Mouse (Mus musculus) stomach, postnatal 0 days (tissue): ENCODE measurements around the gene Lama5. TPM values are rescaled to one million over a fixed set of nuclear protein-coding genes. Genes with fewer than 3 reads are reported as not detected.
A peak's percentile ranks its signal among the peaks of the same experiment; 100 is the strongest.

Experiments used
- ATAC-seq: fragments of 200-750 bp; cut with Nextera tagmentation; 2 replicates; pipeline ENCODE4 v1.8.0; 2017; ENCODE audit not compliant: low FRiP score, low TSS enrichment
- DNase-seq: peaks from one replicate; pipeline ENCODE4 v3.0.0-alpha.2; 2016; ENCODE audit warnings: low spot score
- H3K27ac ChIP-seq: fragments of 300-500 bp; sonication (generic); replicated peaks from 2 replicates; pipeline ENCODE4 v1.5.1; 2014; ENCODE audit warnings: mild to moderate bottlenecking, control low read depth
- H3K27me3 ChIP-seq: fragments of 300-500 bp; sonication (generic); 2 replicates; pipeline ENCODE4 v1.6.1; 2014; ENCODE audit warnings: low read length; ENCODE audit not compliant: control insufficient read depth, insufficient read depth
- H3K36me3 ChIP-seq: fragments of 300-500 bp; sonication (generic); 2 replicates; pipeline ENCODE4 v1.6.1; 2014; ENCODE audit warnings: low read length, mixed read lengths; ENCODE audit not compliant: control insufficient read depth, insufficient read depth
- H3K4me1 ChIP-seq: fragments of 300-500 bp; sonication (generic); replicated peaks from 2 replicates; pipeline ENCODE4 v1.6.1; 2014; ENCODE audit warnings: antibody characterized with exemption; ENCODE audit not compliant: control insufficient read depth, insufficient read depth
- H3K4me2 ChIP-seq: fragments of 300-500 bp; sonication (generic); replicated peaks from 2 replicates; pipeline ENCODE4 v1.6.1; 2014; ENCODE audit warnings: low read depth, mild to moderate bottlenecking, control low read depth, moderate library complexity
- H3K4me3 ChIP-seq: fragments of 300-500 bp; sonication (generic); 2 replicates; pipeline ENCODE4 v1.5.1; 2014; ENCODE audit warnings: low read depth, low read length, control low read depth
- H3K9ac ChIP-seq: fragments of 300-500 bp; sonication (generic); 2 replicates; pipeline ENCODE4 v1.6.1; 2014; ENCODE audit warnings: mild to moderate bottlenecking, low read length, control low read depth, mixed read lengths
- H3K9me3 ChIP-seq: fragments of 300-500 bp; sonication (generic); 2 replicates; pipeline ENCODE4 v1.6.1; 2016; ENCODE audit warnings: low read length; ENCODE audit not compliant: control insufficient read depth
- CTCF ChIP-seq: IDR thresholded peaks from 2 replicates; pipeline ENCODE4 v1.5.1; 2016; ENCODE audit warnings: antibody characterized with exemption, low read depth, mild to moderate bottlenecking, moderate library complexity
- EP300 ChIP-seq: optimal IDR thresholded peaks from 2 replicates; pipeline ENCODE3; 2016; ENCODE audit warnings: antibody characterized with exemption
- WGBS: fragments of 180-500 bp; shearing (Covaris S2); extraction: QIAGEN DNeasy Blood & Tissue Kit; methylation state at CpG from one replicate; pipeline ENCODE4 v1.1.7; 2014; 5-methylcytosine and 5-hydroxymethylcytosine counted together
- polyA plus RNA-seq: library from polyadenylated mRNA; unstranded; fragments of >200 nt; fragmentation: Nextera tagmentation; extraction: Ambion mirVana; gene quantifications from 2 replicates; pipeline ENCODE4 v1.2.1, GENCODE M21; 2015

Gene Lama5
- polyA plus RNA-seq, 1 experiment from 2014 or later: 29.7 TPM

- Histone ChIP-seq H3K36me3 (0 out of 2 replicates have a peak, but pooled peaks cover 3% of the 10 kb centered on the region), H3K4me2 (no peak overlapping the region), H3K9me3 (no peaks in the 10 kb centered on the region), H3K27me3 (no peaks in the 10 kb centered on the region), H3K9ac (no peak overlapping the region), H3K4me3 (no peak overlapping the region), H3K4me1 (peaks cover 28% of the 10 kb centered on the region), H3K27ac (peak overlapping the region; percentile 40; the same call in 1 of the 2 replicates)
- ATAC-seq (no peak), DNase-seq (no peak)
- TF ChIP-seq CTCF (no peak), EP300 (no peak)
- WGBS: 63% methylated on average over 3 of the region's 3 CpGs
Measured at GRCm38 (mm10) chr2:180218241-180218640, 7.4 kb downstream of the Lama5 start.

- Histone ChIP-seq H3K4me3 (no peak overlapping the region), H3K27me3 (no peaks in the 10 kb centered on the region), H3K36me3 (0 out of 2 replicates have a peak, but pooled peaks cover 3% of the 10 kb centered on the region), H3K27ac (no peak overlapping the region), H3K4me2 (no peak overlapping the region), H3K9ac (no peak overlapping the region), H3K9me3 (no peaks in the 10 kb centered on the region), H3K4me1 (peaks cover 25% of the 10 kb centered on the region)
- 64% methylated on average over 8 of the region's 8 CpGs for WGBS
- no peak for ATAC-seq
- no peak for DNase-seq
- TF ChIP-seq CTCF (no peak), EP300 (no peak)
Measured at GRCm38 (mm10) chr2:180217587-180217986, 8.1 kb downstream of the Lama5 start.

GRCm38 (mm10) chr2:180216921-180217320, 8.7 kb downstream of the Lama5 start:
- Histone ChIP-seq H3K4me2 (no peak overlapping the region), H3K27ac (no peak overlapping the region), H3K9me3 (no peaks in the 10 kb centered on the region), H3K4me3 (no peak overlapping the region), H3K9ac (no peak overlapping the region), H3K36me3 (0 out of 2 replicates have a peak, but pooled peaks cover 3% of the 10 kb centered on the region), H3K4me1 (peaks cover 21% of the 10 kb centered on the region), H3K27me3 (no peaks in the 10 kb centered on the region)
- 40% methylated on average over 5 of the region's 5 CpGs for WGBS
- DNase-seq: no peak
- no peak for TF ChIP-seq CTCF
- TF ChIP-seq EP300: no peak
- ATAC-seq: no peak

- H3K9ac ChIP-seq: 0 out of 2 replicates have a peak overlapping the region, but pooled peaks have one; percentile 27
- WGBS: 34% methylated on average over 6 of the region's 6 CpGs
Measured at GRCm38 (mm10) chr2:180215951-180216350, 9.7 kb downstream of the Lama5 start.

GRCm38 (mm10) chr2:180215011-180215461, 10.6 kb downstream of the Lama5 start:
- DNase-seq: no peak
- Histone ChIP-seq H3K36me3 (no peaks in the 10 kb centered on the region), H3K27ac (peak overlapping the region; percentile 77), H3K27me3 (no peaks in the 10 kb centered on the region), H3K9ac (peak overlapping the region; percentile 27; the same call in 1 of the 2 replicates), H3K4me1 (peaks cover 21% of the 10 kb centered on the region), H3K4me2 (peak overlapping the region; percentile 29; the same call in 1 of the 2 replicates), H3K4me3 (no peak overlapping the region), H3K9me3 (no peaks in the 10 kb centered on the region)
- WGBS: 14% methylated on average over 8 of the region's 8 CpGs
- TF ChIP-seq CTCF (no peak), EP300 (no peak)
- no peak for ATAC-seq

More at GRCm38 (mm10) chr2:180215951-180216350, 9.7 kb downstream of the Lama5 start:
- Histone ChIP-seq H3K4me1 (peaks cover 21% of the 10 kb centered on the region), H3K36me3 (no peaks in the 10 kb centered on the region), H3K4me3 (no peak overlapping the region), H3K27ac (peak overlapping the region; percentile 77), H3K9me3 (no peaks in the 10 kb centered on the region), H3K4me2 (no peak overlapping the region), H3K27me3 (no peaks in the 10 kb centered on the region)
- peak; percentile 63 for ATAC-seq
- TF ChIP-seq EP300 (no peak), CTCF (no peak)
- DNase-seq: peak; percentile 65

GRCm38 (mm10) chr2:180214352-180214978, 11.2 kb downstream of the Lama5 start:
- Histone ChIP-seq H3K9ac (peak overlapping the region; percentile 27; the same call in 1 of the 2 replicates), H3K9me3 (no peaks in the 10 kb centered on the region), H3K4me2 (peak overlapping the region; percentile 29; the same call in 1 of the 2 replicates), H3K4me3 (no peak overlapping the region), H3K36me3 (no peaks in the 10 kb centered on the region), H3K27me3 (no peaks in the 10 kb centered on the region), H3K27ac (peak overlapping the region; percentile 77), H3K4me1 (peaks cover 21% of the 10 kb centered on the region)
- TF ChIP-seq CTCF (no peak), EP300 (no peak)
- ATAC-seq (peak; percentile 42), DNase-seq (peak; percentile 64)
- WGBS: 25% methylated on average over 4 of the region's 4 CpGs
